Mouse (Mus musculus) spleen, adult 18-20 months (tissue): ENCODE measurements around the gene Bckdk.
"Not testable (repeated sequence)": the region's sequence is repeated elsewhere in the genome, so short reads cannot be mapped to it uniquely, and the experiment has no call there.

Experiments used
- DNase-seq, 2 experiments: peaks; one replicate each; pipeline ENCODE4 v3.0.0; 2022; ENCODE audit warnings: mixed read lengths in 2 of 2

Gene Bckdk

GRCm38 (mm10) chr7:127931351-127932135 lies 27.7 kb downstream of the Bckdk start:
- DNase-seq: no peak

GRCm38 (mm10) chr7:127932273-127933031 lies 28.6 kb downstream of the Bckdk start:
- DNase-seq: no peak

GRCm38 (mm10) chr7:127934075-127934474 lies 30.2 kb downstream of the Bckdk start:
- no peak for DNase-seq

GRCm38 (mm10) chr7:127935028-127935722 lies 31.3 kb downstream of the Bckdk start:
- peak; percentile 91 to 94 for DNase-seq

- no peak for DNase-seq
These were observed 31.9 kb downstream of the Bckdk start for GRCm38 (mm10) chr7:127935748-127936159.

GRCm38 (mm10) chr7:127936216-127936884 lies 32.5 kb downstream of the Bckdk start:
- no peak for DNase-seq

- DNase-seq: not testable (repeated sequence)
These were observed 38.2 kb downstream of the Bckdk start for GRCm38 (mm10) chr7:127942097-127942496.

GRCm38 (mm10) chr7:127944614-127945013 lies 40.7 kb downstream of the Bckdk start:
- no peak for DNase-seq

- DNase-seq: no peak
These were observed 42.7 kb downstream of the Bckdk start, which contains the start of gene Prss36 for GRCm38 (mm10) chr7:127946470-127947023. Gene Prss36, minus strand, starts transcription at chr7:127946725.

GRCm38 (mm10) chr7:127952864-127953581 lies 49.1 kb downstream of the Bckdk start:
- no peak for DNase-seq

- DNase-seq: no peak
These were observed 55.5 kb downstream of the Bckdk start for GRCm38 (mm10) chr7:127959364-127959763.
